9 mouse cellular contexts compared by ENCODE assay signal in the genomic region with DNA sequence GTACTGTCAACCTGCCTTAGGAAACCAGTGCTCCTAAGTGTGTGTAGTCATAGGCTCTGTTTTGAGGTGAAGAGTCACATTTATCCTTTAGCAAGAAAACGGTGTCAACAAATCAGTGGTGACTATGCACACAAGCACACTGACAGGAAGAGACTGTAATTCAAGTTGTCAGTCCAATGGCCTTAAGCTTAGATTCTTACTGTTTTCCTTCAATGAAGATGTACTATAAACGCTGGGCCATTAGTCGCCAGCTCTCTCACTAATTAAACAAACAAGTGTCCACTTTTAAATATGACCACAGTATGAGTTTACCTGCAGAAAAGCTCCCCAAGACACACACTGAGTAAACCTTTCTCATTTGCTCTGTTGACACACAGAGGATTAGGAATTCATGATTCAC. TPM values are rescaled to one million over a fixed set of nuclear protein-coding genes. Genes with fewer than 3 reads are reported as not detected.
DNase-seq lines count a peak whose midpoint lies in the region; ATAC-seq and TF ChIP-seq lines count a peak whose summit lies in the region.
"Had no signal": no experiment of that assay in that cellular context is flagged by ENCODE, and none has a peak within 500 bp of the region (broad histone marks: within the 10 kb centered on the region; RNA-seq: fewer than 3 reads in every experiment).

No protein-coding gene starts in this region.

- peaks cover 17% of the 10 kb centered on the region for H3K4me1 ChIP-seq in kidney, embryonic 15.5 days
- 0 out of 2 replicates have a peak, but pooled peaks cover 4% of the 10 kb centered on the region for H3K4me1 ChIP-seq in embryonic facial prominence, embryonic 12.5 days
- H3K4me1 ChIP-seq in hindbrain, postnatal 0 days (ENCODE audit: insufficient read depth, low read length) = no peaks in the 10 kb centered on the region
- no peaks in the 10 kb centered on the region for H3K4me1 ChIP-seq in midbrain, postnatal 0 days (ENCODE audit: insufficient read depth, low read length)

- no peaks in the 10 kb centered on the region for H3K27me3 ChIP-seq in kidney, embryonic 15.5 days
- H3K27me3 ChIP-seq in embryonic facial prominence, embryonic 12.5 days = no peaks in the 10 kb centered on the region
- no peaks in the 10 kb centered on the region for H3K27me3 ChIP-seq in hindbrain, postnatal 0 days (ENCODE audit: insufficient read depth, low read length)
- H3K27me3 ChIP-seq in midbrain, postnatal 0 days (ENCODE audit: insufficient read depth, low read length) = no peaks in the 10 kb centered on the region

- H3K9ac ChIP-seq in kidney, embryonic 15.5 days = peak overlapping the region; percentile 59
- peak overlapping the region; percentile 50; the same call in 1 of the 2 replicates for H3K9ac ChIP-seq in embryonic facial prominence, embryonic 12.5 days
- H3K9ac ChIP-seq in hindbrain, postnatal 0 days (replicated peaks; ENCODE audit: low read length) = peak overlapping the region; percentile 46; the same call in 1 of the 2 replicates
- peak overlapping the region; percentile 56; the same call in 1 of the 2 replicates for H3K9ac ChIP-seq in midbrain, postnatal 0 days (replicated peaks; ENCODE audit: low read length, poor library complexity, severe bottlenecking)

- TF ChIP-seq CTCF in hindbrain, postnatal 0 days (IDR thresholded peaks at IDR 0.05; ENCODE audit: low read depth) = no peak
- TF ChIP-seq CTCF in midbrain, postnatal 0 days (IDR thresholded peaks at IDR 0.05) = no peak

- H3K9me3 ChIP-seq in kidney, embryonic 15.5 days (replicated peaks) = no peaks in the 10 kb centered on the region
- H3K9me3 ChIP-seq in embryonic facial prominence, embryonic 12.5 days = no peaks in the 10 kb centered on the region
- H3K9me3 ChIP-seq in hindbrain, postnatal 0 days (ENCODE audit: low read length) = no peaks in the 10 kb centered on the region
- no peaks in the 10 kb centered on the region for H3K9me3 ChIP-seq in midbrain, postnatal 0 days (ENCODE audit: low read length)
- H3K9me3 ChIP-seq: megakaryocyte, embryonic 14.5 days had no signal

- WGBS in kidney, embryonic 15.5 days = 12% methylated on average over 3 of the region's 3 CpGs
- WGBS in embryonic facial prominence, embryonic 12.5 days = 36% methylated on average over 3 of the region's 3 CpGs
- WGBS in hindbrain, postnatal 0 days = 43% methylated on average over 3 of the region's 3 CpGs
- 41% methylated on average over 3 of the region's 3 CpGs for WGBS in midbrain, postnatal 0 days

- ATAC-seq in kidney, embryonic 15.5 days (replicated peaks; ENCODE audit: low FRiP score) = no peak
- no peak for ATAC-seq in embryonic facial prominence, embryonic 12.5 days (ENCODE audit: insufficient number of reproducible peaks, insufficient read depth, low FRiP score, low TSS enrichment)
- ATAC-seq in hindbrain, postnatal 0 days = no peak
- ATAC-seq in midbrain, postnatal 0 days (ENCODE audit: low FRiP score) = no peak

- peak overlapping the region; percentile 82 for H3K4me2 ChIP-seq in kidney, embryonic 15.5 days
- H3K4me2 ChIP-seq in embryonic facial prominence, embryonic 12.5 days (replicated peaks) = peak overlapping the region; percentile 78
- peak overlapping the region; percentile 88 for H3K4me2 ChIP-seq in hindbrain, postnatal 0 days (ENCODE audit: low read depth, low read length)
- peak overlapping the region; percentile 95 for H3K4me2 ChIP-seq in midbrain, postnatal 0 days (ENCODE audit: low read depth, low read length, poor library complexity, severe bottlenecking)

- H3K4me3 ChIP-seq in kidney, embryonic 15.5 days (replicated peaks) = peak overlapping the region; percentile 60
- peak overlapping the region; percentile 62 for H3K4me3 ChIP-seq in embryonic facial prominence, embryonic 12.5 days
- H3K4me3 ChIP-seq in hindbrain, postnatal 0 days (ENCODE audit: low read length) = peak overlapping the region; percentile 48
- peak overlapping the region; percentile 50 for H3K4me3 ChIP-seq in midbrain, postnatal 0 days (ENCODE audit: low read depth, low read length)

- peak overlapping the region; percentile 37; the same call in 1 of the 2 replicates for H3K27ac ChIP-seq in kidney, embryonic 15.5 days
- H3K27ac ChIP-seq in embryonic facial prominence, embryonic 12.5 days = no peak overlapping the region
- H3K27ac ChIP-seq in hindbrain, postnatal 0 days = no peak overlapping the region
- no peak overlapping the region for H3K27ac ChIP-seq in midbrain, postnatal 0 days (ENCODE audit: low read depth, low read length)

- no peak for DNase-seq in kidney, postnatal 36 days
- DNase-seq in hindbrain, postnatal 0 days (ENCODE audit: low spot score) = no peak
- DNase-seq in midbrain, postnatal 0 days (ENCODE audit: low spot score) = no peak
- no peak for DNase-seq in gastrocnemius, adult 8-10 months (ENCODE audit: low spot score in 2 of 2)
- no peak for DNase-seq in gastrocnemius, adult 18-20 months (ENCODE audit: low spot score)
- DNase-seq in testis, postnatal 14 days (ENCODE audit: low spot score) = no peak

- H3K36me3 ChIP-seq in kidney, embryonic 15.5 days = no peaks in the 10 kb centered on the region
- H3K36me3 ChIP-seq in embryonic facial prominence, embryonic 12.5 days = no peaks in the 10 kb centered on the region
- no peaks in the 10 kb centered on the region for H3K36me3 ChIP-seq in hindbrain, postnatal 0 days (ENCODE audit: insufficient read depth, low read length)
- no peaks in the 10 kb centered on the region for H3K36me3 ChIP-seq in midbrain, postnatal 0 days (ENCODE audit: insufficient read depth, low read length)

RNA-seq across cellular contexts. Expression of a gene that starts 44.3 kb away (rescaled TPM):
- 10.6 and 11.3 TPM in 2 replicates for polyA plus RNA-seq in kidney, embryonic 15.5 days (2015; fragmentation: Nextera tagmentation; extraction: Ambion mirVana)
- 7.6 and 8.5 TPM in 2 replicates for polyA plus RNA-seq in embryonic facial prominence, embryonic 12.5 days (2016; fragmentation: Nextera tagmentation; extraction: Ambion mirVana)
- 7.6 and 14.7 TPM in 2 replicates for total RNA-seq in hindbrain, postnatal 0 days (2014; rRNA removed)
- polyA plus RNA-seq in hindbrain, postnatal 0 days (2015; fragmentation: Nextera tagmentation; extraction: Ambion mirVana) = 2.8 and 4.3 TPM in 2 replicates
- total RNA-seq in midbrain, postnatal 0 days (2014; rRNA removed) = 10.5 and 27.2 TPM in 2 replicates
- 2.1 and 2.4 TPM in 2 replicates for polyA plus RNA-seq in midbrain, postnatal 0 days (2015; fragmentation: Nextera tagmentation; extraction: Ambion mirVana)
- total RNA-seq in gastrocnemius, adult 8-10 months (2022) = 1 to 10 TPM; 3.7 to 5.8 (median 4.9) TPM
- total RNA-seq in gastrocnemius, adult 18-20 months (2021) = 1 to 10 TPM; 4.3 to 8.1 TPM
